Mouse (Mus musculus) urinary bladder, adult 2 months (tissue): ENCODE data around the gene Lrrc4c. TPM values are rescaled to one million over a fixed set of nuclear protein-coding genes. Genes with fewer than 3 reads are reported as not detected.

Experiments
- DNase-seq: peaks from one replicate; pipeline ENCODE4 v3.0.0; 2022; ENCODE audit warnings: low spot score
- polyA plus RNA-seq: library from polyadenylated mRNA; depleted of rRNA; stranded (reverse); fragments of >200 nt; gene quantifications from 2 replicates; pipeline ENCODE4 v1.2.3, GENCODE M21; 2012; rRNA removed

The Lrrc4c gene
- polyA plus RNA-seq, result 0.58 and 0.75 TPM in 2 replicates

DNA sequence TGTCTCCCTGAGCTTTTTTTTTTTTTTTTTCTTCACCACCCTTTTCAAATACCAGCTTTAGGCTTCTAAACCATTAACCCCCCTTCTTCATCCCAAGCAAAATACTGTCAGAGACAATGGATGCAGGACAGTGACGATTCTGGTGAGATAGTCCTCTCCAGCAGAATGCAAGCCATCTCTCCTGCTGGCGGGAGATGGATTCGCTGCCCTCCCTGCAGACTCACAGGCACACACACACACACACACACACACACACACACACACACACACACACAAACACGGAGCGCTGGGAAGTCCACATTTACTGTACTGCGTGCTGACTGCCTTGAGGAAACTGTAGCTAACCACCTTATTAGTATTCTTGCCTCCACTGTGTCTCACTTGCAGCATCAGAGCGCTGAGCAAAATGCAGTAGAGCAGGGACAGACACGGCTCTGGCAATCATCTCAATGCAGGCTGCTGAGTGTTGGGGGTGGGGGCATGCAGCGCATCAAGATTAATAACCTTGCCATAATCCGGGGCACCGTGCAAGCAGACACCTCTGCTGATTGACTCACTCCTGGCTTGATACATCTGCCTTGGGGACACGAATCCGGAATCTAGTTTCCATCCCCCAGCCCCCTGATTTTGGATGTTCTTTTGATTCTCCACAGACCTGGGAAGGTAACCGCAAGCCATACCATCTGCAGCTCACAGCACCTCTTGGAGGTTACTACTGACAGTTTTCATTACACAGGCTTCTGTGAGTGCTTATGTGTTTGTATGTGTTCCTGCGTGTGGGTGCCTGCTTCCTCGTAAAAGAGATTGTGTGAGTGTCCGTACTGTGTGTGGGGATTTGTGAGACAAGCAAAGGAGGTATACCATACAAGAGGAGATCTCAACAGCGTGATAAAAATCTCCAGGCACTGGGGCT lies at the start of gene Lrrc4c:
TSS of gene Lrrc4c (plus strand) at position 783 of the 913 bp plus-strand sequence.
- no peak for DNase-seq

DNA sequence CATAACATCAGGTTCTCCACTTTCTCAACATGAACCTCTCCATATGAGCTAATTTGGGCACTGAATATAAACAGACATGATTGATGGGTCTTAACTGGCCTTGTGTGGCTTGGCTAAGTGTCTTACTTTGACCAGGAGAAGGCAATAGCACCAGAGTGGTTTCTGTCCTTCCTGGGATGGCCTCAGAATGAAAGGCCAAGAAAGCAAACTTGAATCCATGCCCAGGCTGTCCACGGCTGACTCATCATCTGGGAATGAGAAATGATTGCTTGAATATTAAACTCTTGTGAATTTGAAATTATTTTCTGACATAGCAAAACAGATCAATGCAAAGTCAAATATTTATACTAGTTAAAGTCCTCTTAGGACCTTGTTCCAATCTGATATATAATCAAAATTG lies 42.9 kb upstream of the Lrrc4c start:
- no peak for DNase-seq

DNA sequence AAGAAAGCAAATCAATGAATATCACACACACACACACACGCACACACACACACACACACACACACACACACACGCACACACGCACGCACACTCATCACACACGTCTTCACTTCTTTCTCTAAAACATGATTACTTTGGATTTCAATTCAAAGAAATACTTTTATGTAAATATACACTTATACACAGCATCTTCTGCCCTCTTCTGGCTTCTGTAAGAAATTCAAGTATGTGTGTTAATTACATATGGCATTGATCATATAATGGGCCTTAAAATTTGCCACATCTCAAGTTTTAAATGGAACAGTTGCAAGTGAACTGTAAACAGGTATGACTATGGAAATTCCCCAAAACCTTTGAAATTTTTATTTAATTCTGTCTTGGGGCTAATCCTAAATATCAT lies 35.0 kb upstream of the Lrrc4c start:
- DNase-seq, result no peak

DNA sequence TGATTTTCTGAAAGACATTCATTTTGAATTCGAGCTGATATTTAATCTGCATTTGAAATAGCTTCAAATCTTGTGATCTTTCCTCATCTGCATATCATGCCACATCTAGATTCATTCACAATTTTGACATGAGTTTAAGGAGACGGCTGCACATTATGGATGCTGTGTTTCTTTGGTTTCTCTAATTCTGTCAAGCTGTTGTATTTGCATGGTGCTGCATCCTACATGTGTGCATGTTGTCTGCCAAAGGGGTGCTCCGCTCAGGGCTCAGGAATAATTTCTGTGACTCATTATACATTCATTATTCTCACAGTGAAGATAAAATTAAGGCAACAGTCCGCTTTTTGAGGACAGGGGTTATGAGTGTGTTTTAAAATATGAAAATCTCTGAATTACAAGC lies 30.5 kb upstream of the Lrrc4c start:
- DNase-seq, result no peak

DNA sequence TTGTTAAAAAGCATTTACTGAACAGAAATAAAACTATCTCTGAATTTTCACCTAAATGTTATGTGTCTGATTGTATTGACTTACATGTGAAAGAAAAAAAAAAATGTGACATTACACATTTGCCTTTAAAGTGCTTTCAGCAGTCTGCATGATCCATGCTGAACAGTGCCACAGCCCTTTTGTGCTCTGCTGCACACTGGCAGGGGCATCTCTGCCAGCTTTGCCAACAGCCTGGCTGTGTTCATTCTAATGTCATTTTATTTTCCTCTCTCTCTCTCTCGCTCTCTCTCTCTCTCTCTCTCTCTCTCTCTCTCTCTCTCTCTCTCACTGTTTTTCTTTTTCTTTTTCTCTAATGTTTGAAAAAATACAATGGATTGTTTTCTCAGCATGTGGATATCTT lies 27.4 kb upstream of the Lrrc4c start:
- no peak for DNase-seq

DNA sequence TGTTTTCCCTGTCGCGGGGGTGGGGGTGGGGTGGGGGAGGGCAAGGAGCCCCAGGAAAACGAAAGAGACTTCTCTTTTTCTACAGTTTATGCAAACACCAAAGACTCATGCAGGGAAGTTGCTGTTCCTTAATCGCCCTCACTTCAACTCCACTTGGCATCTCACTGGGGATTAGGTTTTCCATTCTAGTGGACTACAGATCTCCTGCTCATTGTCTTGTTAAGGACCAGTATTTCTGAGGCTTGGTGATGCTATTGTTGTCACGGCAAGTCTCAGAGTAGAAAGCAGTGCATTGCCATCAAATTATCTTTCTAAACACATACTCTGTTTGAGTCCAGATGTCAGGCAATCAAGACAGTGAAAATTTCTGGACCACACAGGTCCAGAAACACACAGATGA lies 2.9 kb upstream of the Lrrc4c start:
- no peak for DNase-seq

DNA sequence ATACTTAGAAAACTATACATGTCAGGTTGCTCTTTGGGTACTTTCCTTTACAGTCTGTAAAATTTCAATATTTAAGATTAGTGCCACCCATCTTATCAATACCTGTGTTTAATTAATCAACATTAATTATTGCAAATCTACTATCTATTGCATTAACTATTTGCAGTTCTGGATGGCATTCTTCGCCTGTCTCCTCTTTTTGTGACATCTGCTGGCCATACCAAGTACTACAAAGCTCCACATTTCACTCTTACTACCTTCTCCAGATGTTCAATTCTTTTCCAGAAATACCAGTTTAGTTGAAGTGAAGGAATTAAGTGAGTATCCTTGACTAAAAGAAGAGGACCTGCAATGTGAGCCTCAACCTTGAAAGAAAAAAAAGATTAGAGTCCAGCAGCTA lies 1.4 kb upstream of the Lrrc4c start:
- DNase-seq, result no peak

DNA sequence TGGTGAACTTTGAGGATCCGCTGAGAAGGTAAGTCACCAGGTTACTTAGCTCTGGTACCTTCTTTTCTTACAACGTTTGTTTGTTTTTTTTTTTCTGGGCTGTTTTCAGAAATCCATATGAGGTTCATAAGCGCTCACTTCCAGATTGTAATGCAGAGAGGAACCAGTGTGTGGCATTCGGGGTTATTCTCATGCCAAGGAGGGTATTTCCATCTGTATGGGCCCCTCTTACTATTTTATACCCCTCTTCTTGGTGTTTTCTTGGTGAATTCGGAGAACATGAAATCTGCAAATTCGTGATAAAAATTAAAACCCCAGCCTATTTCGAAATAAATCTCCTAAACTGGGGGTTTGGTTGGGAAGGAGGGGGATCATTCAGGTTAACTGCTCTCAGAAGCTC lies 587 bp downstream of the Lrrc4c start:
- no peak for DNase-seq

DNA sequence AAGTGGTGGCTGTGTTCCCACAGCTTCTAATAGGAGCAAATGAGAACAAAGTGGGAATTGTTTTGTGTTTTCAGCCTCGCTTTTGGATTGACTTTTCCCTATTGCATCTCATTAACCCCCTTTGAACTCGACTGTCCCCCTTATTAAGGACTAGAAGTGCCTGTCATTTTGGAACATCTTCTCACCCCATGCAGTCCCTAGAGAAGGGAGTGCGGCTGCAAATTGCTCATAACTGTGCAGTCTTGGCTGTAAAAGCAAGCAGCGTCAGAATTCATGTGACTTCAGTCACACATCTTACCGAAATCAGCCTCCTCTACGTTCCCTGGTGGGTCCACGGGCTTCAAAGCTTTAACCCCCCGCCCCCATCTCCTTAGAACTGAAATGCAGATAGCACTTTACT lies 1.2 kb downstream of the Lrrc4c start:
- no peak for DNase-seq

DNA sequence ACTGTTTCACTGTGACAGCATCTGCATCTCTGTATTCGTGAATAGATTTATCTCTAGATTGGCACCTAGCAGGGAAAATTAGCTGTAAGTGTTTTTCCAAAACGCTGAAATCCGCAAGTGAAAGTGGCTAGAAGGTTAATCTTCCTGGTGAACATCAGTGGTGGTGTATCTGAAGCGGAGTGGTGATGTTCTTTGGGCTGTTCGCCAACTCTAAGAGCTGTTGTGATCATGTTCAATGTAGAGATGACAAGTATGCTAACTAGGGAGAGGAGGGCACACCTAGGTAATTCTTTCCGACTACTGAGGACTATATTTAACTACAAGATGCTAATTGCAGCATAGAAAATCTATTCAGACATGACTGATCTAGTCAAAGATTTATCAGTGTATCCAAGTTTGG lies 1.7 kb downstream of the Lrrc4c start:
- DNase-seq, result no peak

DNA sequence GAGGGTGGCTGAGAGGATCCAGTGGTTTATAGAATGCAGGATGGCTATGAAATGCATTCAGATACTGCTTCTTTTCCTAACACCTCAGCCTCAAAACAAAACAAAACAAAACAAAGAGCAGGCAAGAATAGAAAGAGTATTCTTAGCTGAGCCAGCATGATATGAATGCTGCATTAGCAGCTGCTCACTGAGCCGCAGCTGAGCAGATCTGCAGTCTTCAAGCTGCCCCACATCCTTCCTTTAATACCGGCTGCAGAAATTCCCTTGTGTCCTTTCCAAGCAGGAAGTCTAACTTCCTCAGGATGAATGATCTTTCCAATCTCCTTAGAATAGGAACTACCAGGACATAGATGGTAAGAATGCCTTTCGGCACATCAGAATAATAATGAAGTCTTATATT lies 16.7 kb downstream of the Lrrc4c start:
- no peak for DNase-seq

DNA sequence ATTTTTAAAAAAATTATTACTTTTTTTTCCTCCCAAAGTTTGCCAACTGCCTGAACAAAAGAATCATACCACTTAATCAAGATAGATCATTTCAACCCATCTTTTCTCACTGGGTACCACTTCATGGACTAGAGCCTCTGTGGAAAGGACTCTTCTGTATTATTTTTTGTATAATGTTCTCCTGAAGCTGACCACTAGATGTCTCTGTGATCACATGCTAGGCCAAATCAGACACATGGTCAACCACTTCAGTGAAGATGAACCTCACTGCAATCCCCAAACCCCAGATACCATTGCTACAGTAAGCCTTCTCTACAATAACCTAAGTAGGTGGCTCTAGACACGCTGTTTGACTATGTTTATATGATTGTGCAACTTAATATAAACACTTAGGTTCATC lies 19.4 kb downstream of the Lrrc4c start:
- no peak for DNase-seq

DNA sequence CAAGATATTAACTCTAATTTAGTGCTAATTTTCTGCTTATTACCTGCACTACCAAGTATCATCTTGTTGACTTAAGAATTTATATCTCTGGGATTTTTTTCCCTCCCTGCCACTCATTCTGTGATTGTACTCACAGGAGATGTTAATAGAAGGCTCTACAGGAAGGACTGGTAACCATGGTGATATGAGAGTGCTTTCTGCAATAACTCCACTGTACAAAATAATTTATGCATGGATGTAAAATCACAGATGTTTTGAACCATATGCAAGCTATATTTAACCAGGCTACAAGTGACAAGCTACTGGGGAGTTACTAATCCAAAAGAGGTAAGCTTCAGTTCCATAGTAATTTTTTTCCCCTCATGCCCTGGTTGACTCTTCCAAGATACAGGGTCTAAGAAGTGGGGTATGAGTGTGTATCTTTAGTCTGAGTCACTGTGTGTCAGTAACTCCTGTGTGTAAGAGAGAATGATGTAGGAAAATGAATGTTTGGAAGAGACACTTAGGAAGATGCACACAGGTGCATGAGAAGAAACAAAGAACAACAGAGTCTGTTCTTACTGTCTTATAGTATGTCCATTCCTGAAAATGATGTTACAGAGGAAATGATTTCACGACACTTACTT lies 83.3 kb downstream of the Lrrc4c start:
- no peak for DNase-seq

DNA sequence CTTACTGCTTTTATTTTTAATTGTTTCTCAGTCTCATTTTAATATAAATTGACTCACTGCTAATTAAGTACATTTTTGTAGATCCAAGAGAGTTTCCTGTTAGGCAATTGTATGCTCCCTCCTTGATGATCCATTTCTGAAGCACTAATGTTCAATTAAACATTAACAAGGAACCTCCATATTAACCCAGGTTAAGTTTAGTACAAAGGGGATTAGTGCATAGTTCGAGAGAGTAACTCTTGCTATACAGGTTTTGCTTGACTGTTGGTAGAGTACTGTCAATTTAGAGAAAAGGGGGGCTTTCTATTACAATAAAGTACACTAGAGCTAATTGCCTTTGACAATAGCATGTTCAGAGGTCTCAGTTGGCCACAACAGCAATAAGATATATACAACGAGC lies 84.5 kb downstream of the Lrrc4c start:
- no peak for DNase-seq

DNA sequence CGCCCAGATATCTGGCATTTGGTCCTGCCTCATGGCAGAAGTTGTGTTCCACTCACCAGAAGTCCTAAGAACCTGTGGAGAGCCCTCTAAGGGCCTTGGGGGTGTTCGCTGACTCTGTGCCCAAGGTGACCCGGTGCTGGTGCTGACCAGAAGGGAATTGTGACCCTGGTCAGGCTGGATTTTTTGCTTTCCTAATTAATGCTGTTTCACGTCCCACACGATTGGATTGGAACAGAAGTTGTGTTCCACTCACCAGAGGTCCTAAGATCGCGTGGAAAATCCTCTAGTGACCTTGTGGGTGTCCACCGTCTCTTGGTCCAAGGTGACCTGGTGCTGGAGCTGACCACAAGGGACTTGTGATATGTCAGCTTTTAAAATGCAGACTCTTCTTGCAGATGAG lies 88.9 kb downstream of the Lrrc4c start:
- no peak for DNase-seq

DNA sequence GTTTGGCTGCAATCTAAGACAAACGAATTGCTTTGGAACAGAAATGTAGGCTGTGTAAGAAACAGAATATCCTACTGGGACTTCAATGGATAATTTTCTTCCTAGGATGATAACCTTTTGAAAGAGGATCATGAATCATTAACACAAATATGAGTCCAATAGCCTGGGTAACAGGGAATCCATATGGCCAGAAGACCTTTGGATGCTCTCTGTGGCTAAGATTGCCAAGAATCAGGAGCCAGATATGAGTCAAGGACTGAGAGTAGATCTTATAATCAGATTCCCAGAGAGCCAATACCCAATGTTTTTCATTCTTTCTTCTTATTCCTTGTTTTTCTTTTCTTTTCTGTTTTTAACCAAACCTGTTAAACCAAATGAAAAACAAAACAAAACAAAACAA lies 93.2 kb downstream of the Lrrc4c start:
- no peak for DNase-seq

DNA sequence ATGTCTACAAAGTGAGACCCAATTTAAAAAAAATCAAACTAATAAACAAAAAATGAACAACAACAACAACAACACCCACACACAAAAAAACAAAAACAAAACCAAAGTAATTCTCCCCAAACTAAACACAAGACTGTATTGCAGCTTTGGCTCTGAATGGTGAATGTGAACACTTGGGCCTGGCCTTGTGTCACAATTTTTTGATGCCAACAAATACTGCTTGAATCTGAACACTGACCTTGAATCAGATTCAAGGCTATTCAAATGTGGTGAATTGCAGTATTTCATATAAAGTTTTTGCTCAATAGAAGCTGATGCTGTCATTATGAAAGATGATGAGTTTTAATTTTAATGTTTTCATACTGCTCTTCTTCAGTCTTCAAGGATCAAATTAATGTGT lies 143.6 kb downstream of the Lrrc4c start:
- no peak for DNase-seq

DNA sequence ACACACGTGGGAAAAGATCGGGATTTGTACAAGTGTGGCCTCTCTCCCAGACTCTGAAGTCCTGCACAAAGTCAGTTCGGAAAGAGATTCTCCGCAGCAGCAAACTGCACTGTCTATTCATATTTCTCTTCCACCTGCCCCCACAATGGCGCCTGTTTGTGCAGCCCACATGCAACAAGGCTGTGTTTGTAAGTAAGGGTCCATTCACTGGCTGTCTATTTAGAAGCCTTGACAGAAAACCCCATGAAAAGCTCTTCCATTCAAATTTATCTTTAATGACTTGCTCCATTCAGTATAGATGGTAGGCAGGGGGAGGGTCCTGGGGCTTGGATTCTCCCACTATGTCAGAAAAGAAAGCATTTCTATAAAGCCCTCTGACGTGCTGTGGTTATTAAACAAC lies 157.7 kb downstream of the Lrrc4c start:
- no peak for DNase-seq

DNA sequence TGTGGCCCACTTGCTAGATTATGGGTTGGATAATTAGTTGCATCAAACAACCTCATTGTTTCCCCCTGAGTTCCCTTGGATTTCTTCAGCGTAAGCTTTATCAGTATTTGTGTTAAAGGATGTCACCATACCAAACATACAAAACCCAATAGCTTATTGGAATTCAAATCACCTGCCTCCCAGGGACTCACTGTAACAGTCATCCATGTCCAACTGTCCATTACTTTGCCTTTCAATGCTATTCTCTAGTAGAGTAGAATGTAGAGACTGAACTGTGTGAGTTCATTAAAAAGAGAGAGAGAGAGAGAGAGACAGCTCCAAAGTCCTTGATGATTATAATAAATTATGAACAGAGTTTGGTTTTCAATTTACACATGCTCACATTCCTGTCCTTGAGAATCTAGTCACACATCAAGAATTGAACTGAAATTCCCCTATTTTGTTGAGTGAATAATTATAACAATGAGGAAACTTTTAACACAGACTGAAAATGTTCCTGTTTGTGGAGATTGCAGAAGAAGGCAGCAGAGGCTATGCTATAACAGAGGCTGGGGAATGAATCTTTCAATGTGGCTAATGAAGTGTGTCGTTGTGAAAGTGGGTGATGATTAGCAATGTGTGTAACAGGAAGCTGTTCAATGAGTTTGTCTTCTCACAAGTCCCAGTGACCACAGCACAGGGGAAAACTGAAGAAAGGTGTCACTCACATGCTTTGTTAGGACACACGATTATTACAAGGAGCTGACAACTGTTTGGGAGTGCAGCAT lies 181.3 kb downstream of the Lrrc4c start:
- no peak for DNase-seq

DNA sequence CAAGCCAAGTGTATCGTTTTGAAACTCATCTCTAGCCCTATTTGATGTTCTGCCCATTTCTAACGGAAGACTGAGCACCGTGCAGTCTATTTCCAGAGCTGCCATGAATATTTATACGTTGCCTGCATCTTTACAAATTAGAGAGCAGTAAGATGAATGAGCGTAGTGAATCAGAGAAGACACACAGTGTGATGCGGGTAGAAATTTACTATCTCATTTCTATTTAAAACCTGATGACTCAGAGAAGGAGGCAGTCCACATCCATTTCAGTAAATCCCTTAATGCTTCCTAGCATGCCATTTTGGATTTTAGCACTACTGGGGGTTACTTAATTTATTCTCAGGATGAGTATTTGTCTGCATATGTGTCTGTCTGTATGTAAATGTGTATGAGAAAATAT lies 186.2 kb downstream of the Lrrc4c start:
- no peak for DNase-seq

DNA sequence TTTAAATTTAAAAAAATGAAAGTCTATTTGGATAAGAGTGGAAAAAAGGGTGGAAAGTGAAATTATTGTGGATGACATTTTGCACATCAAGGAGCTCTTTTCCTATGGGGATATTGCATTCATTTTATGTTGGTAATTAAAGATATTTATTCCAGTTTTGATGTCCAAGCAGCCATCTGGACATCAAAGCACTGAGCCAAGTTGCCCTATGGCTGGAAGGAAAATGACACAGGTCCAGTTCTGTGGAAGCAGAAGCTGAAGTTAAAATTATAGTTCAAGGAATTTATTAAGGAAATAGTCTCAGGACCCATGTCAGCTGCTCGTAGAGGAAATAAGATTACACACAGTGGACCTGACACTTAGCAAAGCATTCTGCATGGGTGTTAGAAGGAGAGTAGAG lies 187.7 kb downstream of the Lrrc4c start:
- DNase-seq, result no peak

DNA sequence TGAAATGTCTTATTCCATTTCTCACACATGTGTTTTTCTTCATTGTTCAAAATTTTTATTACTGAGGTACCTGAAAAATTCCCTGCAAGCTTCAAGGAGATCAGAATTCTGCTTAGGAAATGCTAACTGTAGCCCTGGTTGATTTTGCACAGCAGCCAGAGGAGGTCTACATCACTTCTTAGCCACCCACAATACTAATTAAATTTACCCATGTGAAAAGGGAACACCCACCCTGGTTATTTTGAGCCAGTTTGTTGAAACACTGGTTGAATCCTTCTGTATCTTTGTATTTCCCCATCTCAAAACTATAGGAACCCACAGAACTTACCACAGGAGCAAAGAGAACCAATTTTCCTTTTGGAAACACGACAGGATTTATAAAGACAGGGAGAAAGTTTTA lies 191.0 kb downstream of the Lrrc4c start:
- no peak for DNase-seq

DNA sequence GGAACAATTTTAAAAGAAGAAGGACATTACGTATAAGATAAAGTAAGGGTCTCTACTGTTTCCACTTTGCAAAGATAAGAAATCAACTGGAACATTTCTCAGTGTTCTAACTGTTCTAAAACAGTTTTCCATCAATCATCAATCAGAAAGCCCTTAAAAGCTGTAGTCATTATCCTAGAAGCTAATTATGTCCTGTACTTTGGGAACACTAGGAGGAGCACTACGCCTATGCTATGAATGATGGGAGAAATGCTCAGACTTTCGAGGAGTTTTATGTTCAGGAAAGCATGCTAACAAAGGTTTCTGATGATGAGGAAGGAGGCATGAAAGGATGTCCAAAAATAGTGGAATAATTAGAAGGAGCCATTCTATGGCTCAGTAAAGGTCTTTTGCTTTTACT lies 219.5 kb downstream of the Lrrc4c start:
- DNase-seq, result no peak
